Mouse (Mus musculus) right cerebral cortex, postnatal 4 days (tissue): Measurements from ENCODE around the gene Ak7.

Experiments used
- DNase-seq: peaks from one replicate; pipeline ENCODE4 v3.0.0-alpha.2; 2022

The Ak7 gene

GRCm38 (mm10) chr12:105789885-105790284 lies 84.1 kb downstream of the Ak7 start:
- no peak for DNase-seq

- DNase-seq = no peak
Measured at GRCm38 (mm10) chr12:105794896-105795295, 89.1 kb downstream of the Ak7 start.

GRCm38 (mm10) chr12:105798001-105798400 lies 92.2 kb downstream of the Ak7 start:
- no peak for DNase-seq

- no peak for DNase-seq
Measured at GRCm38 (mm10) chr12:105805790-105806189, 100.0 kb downstream of the Ak7 start.

- no peak for DNase-seq
Measured at GRCm38 (mm10) chr12:105806205-105806604, 100.4 kb downstream of the Ak7 start.

GRCm38 (mm10) chr12:105807416-105807815 lies 101.6 kb downstream of the Ak7 start:
- no peak for DNase-seq

- no peak for DNase-seq
Measured at GRCm38 (mm10) chr12:105808945-105809344, 103.2 kb downstream of the Ak7 start.

GRCm38 (mm10) chr12:105810608-105811007 lies 104.8 kb downstream of the Ak7 start:
- DNase-seq = no peak

GRCm38 (mm10) chr12:105813957-105814356 lies 108.2 kb downstream of the Ak7 start:
- no peak for DNase-seq

- no peak for DNase-seq
Measured at GRCm38 (mm10) chr12:105823472-105823871, 117.7 kb downstream of the Ak7 start.

GRCm38 (mm10) chr12:105824743-105825142 lies 119.0 kb downstream of the Ak7 start:
- no peak for DNase-seq

GRCm38 (mm10) chr12:105825266-105825665 lies 119.5 kb downstream of the Ak7 start:
- DNase-seq = no peak
